Mouse (Mus musculus) left cerebral cortex, postnatal 25 days (tissue): ENCODE results near the gene Gm49388. TPM values are rescaled to one million over a fixed set of nuclear protein-coding genes. Genes with fewer than 3 reads are reported as not detected.

ENCODE experiments used
- DNase-seq, 2 experiments: peaks; one replicate each; pipeline ENCODE4 v3.0.0; 2022; ENCODE audit warnings: low spot score in 2 of 2, mixed read lengths in 1 of 2
- intact Hi-C: fragments of 180-260 bp; cut with DNase I; formaldehyde crosslinking; loops from one replicate; pipeline ENCODE4 v1.15.1; 2025
- total RNA-seq, 2 experiments: library from RNA; stranded (reverse); gene quantifications; 2 replicates each; pipeline ENCODE4 v1.2.3; 2021

Gene Gm49388
- total RNA-seq, result 1 to 10 TPM; 3.5 to 4.5 TPM

DNA sequence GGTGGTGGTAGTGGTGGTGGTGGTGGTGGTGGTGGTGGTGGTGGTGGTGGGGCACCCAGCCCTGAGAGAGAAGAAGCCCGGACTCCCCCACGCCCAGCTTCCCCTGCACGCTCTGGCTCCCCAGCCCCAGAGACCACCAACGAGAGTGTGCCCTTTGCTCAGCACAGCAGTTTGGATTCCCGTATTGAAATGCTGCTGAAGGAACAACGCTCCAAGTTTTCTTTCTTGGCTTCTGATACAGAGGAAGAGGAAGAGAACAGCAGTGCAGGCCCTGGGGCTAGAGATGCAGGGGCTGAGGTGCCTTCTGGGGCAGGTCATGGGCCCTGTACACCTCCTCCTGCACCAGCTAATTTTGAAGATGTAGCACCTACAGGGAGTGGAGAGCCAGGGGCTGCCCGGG, at the start of gene Gm49388:
Gm49388 (plus strand) TSS at position 301 of the 400 bp plus-strand sequence.
- no peak for DNase-seq
- intact Hi-C loops, result no loop called here

DNA sequence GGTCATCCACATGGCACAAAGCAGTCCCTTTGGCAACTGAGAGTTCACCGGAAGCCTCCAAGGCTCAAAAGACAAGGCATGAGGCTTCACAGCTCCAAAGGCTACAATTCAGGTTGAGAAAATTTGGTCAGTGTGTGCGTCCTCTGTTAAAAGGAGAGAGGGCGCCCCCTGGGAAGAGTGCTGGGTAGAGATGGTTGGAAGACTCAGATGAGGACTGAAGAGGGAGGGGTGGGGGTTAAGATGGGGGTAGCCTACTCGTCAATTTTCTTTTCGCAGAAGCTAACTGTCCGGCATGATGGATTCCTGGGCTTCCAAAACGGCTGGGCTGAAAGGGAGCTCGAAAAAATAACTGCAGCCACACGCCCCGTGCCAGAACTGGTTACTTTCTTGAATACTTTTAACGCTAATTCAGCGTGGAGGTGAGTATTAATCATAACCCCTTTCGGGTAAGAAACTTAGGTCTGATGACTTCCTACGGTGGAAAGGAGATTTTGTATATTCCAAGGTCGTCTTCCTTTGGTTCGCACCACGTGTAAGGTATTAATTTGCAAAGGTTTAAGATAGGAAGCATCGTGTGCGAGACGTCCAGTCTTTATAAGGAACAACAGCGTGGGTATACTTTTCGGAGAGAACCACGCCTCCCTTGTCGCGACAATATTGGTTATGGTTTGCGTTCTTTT, 40.9 kb upstream of the Gm49388 start, which contains the start of gene Fbxl19:
Fbxl19 (plus strand) TSS at position 178 of the 680 bp plus-strand sequence.
- intact Hi-C loops, result loop anchor here (1.0 kb wide), 2 partner anchors 35 to 69 kb away; no protein-coding TSS in a partner anchor
- peak; percentile 72 to 77 for DNase-seq

DNA sequence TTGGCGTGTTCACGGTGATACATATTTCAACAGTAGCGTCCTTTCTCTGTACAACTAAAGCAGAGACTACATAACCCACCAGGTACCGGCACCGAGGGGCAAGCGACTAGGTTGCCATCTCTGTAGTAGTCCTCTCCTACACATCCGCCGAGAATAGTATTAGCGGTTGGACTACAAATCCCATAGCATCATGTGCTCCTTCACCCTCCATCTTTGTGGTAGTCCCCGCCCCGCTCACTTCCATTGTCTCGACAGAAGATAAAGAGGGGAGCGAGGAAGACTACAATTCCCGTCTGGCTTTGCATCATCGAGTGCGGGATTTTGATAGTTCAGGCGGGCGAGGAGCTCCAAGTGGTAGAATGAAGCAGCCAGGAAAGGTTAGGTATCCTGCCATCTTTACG, 40.2 kb upstream of the Gm49388 start:
- DNase-seq, result peak; percentile 95 to 99
- intact Hi-C loops, result loop anchor here (1.0 kb wide), 2 partner anchors 36 to 70 kb away; no protein-coding TSS in a partner anchor

GRCm38 (mm10) chr7:127745652-127746493, 39.5 kb upstream of the Gm49388 start:
- intact Hi-C loops, result loop anchor here (1.0 kb wide), 2 partner anchors 37 to 71 kb away; no protein-coding TSS in a partner anchor
- peak; percentile 96 to 100 for DNase-seq

DNA sequence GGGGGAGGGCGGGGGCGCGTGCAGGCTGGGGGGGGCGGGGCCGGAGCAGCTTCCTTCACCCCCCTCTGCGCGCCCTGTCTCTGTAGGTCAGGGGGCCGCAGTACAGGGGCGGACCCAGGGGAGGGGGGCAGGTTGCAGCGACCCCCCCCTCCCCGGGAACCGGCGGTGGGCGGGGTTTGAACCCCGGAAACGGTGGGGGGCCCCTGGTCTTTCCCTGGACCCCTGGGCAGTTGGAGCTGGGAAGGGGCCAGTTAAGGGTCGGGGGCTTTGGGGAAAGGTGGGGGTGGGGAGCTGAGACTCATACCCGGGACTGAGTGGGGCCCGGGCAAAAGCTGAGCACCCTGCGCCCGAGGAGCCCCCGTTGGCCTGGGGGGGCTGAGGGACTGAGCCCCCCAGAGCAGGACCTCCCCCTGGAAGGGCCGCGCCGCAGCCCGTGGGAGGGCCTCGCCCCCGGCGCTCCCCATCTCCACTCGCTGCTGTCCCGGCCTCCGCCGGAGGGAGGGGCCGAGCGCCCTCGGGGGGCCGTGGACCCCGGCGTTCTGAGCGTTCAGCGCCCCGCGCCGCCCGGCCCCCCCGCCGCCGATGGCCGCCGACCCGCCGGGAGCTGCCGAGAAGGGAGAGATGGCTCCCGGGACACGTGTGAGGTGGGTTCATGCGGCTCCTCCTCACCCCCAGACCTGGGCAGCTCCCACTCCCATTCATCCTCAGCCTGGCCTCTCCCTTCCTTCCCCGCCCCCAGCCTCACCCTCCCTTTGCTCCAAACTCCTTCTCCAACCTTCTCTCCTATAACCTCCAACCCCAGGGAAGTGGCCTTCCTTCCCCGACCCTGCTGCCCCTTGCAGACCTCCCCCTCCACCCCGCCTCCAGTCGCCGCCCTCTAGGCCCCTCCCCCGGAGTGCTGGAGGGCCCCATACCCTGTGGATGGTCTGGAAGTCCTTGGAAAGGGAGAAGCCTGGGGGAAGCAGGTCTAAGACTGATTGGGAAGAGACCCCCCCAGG, 38.6 kb upstream of the Gm49388 start:
- DNase-seq, result no peak
- intact Hi-C loops, result no loop called here

DNA sequence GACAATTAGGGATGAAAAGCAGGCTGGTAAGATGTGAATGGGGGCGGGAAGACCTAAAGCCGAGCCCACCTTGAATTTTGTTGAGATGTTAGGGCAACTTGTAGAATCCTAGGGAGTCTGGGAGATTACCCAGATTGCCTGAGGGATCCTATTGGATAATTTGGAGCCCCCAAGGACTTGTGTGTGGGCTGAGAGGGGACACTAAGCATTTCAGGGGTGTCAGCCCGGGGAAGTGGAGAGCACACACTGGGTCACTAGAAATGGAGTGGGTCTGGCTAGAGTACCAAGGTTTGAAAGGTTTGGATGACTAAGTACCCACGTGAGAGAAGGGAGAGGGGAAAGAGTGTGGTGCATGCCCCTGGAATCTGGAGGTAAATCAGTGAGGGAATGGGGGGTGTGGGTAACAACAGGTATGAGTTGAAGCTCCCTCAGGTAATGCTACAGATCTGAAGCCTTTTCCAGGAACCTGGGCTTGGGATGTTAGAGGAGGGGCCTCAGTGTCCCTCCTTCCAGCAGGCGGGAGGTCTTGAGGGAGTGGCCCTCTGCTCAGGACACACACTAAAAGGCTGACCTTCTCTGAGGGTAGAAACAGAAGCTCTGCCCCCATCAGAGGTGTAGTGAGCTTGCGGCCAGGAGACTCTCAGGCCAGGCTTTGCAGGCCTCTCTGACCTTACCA, 37.7 kb upstream of the Gm49388 start:
- no peak for DNase-seq
- intact Hi-C loops, result no loop called here

- intact Hi-C loops, result no loop called here
- no peak for DNase-seq
Measured at GRCm38 (mm10) chr7:127748235-127748560, 37.2 kb upstream of the Gm49388 start.

GRCm38 (mm10) chr7:127750131-127751127, 35.0 kb upstream of the Gm49388 start:
- intact Hi-C loops, result no loop called here
- DNase-seq, result peak; percentile 63 to 86

DNA sequence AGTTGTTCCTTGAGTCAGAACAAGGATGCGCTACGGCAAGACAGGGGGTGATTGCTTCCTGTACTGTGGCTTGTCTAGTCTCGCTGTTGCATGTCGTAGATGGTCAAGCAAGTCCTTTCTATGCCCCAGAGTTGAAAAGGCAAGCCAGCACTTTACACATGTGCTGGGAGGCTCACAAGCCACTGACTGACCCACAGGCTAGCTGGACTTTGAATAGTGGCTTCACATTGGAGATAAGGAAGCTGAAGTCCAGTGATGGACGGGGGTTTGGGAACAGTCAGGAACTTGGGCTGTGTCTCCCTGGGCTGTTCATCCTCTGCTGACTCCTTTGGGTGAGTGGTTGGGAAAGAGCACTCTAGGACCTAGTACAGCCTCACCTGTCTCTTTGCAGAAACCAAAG, 33.8 kb upstream of the Gm49388 start:
- DNase-seq, result no peak
- intact Hi-C loops, result no loop called here

DNA sequence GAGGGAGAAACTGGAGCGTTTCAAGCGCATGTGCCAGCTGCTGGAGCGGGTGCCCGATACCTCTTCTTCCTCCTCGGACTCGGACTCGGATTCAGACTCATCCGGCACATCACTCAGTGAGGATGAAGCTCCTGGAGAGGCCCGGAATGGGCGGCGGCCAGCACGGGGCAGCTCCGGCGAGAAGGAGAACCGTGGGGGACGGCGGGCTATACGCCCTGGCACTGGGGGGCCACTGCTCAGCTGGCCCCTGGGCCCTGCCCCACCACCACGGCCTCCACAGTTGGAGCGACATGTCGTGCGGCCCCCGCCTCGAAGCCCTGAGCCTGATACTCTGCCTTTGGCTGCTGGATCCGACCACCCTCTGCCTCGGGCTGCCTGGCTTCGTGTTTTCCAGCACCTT, 33.3 kb upstream of the Gm49388 start:
- no peak for DNase-seq
- intact Hi-C loops, result no loop called here

GRCm38 (mm10) chr7:127753158-127753557, 32.2 kb upstream of the Gm49388 start:
- no peak for DNase-seq
- intact Hi-C loops, result no loop called here

DNA sequence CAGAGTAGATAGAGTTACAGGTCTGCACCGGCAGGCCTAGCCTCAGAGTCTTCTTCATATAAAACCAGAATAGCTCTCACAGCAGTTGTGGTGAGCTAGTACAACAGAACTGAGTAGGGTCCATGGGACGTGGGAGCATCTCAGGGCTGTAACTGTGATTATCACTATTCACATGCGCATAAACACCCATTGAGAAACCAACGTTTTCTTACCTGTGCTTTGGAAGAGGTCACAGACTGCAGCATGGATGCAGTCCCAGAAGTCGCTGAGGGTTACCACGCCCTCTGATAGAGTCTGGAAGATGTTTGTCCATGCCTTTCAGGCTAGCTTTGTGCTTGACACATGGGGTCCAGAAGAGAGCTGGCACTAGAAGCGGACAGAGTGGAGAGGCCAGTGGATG, 31.7 kb upstream of the Gm49388 start:
- no peak for DNase-seq
- intact Hi-C loops, result no loop called here

- intact Hi-C loops, result no loop called here
- DNase-seq, result no peak
Measured at GRCm38 (mm10) chr7:127759716-127760115, 25.7 kb upstream of the Gm49388 start.

- no peak for DNase-seq
- intact Hi-C loops, result no loop called here
Measured at GRCm38 (mm10) chr7:127760478-127760877, 24.9 kb upstream of the Gm49388 start.

GRCm38 (mm10) chr7:127761026-127761425, 24.4 kb upstream of the Gm49388 start:
- peak; percentile 47 to 63 for DNase-seq
- intact Hi-C loops, result no loop called here

- intact Hi-C loops, result no loop called here
Measured at GRCm38 (mm10) chr7:127763642-127764041, 21.8 kb upstream of the Gm49388 start.

DNA sequence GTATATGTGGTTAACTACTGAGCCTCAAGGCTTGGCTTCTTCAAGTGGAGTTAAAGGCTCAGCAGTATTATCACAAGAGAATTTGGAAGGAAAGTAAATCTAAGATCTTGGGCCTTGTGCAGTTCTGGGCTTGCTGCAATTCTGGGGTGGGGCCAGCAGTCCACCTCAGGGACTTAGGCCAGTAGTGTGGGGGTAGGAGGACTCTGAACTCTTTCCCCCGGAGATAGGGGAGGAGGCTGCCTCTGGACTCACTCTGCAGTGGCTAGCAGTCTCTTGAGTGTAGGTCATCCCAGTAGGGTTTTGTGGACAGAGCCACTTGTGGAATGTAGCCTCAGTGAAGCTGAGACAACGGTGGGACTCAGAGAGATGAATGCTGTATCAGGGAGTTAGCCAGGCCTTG, 19.7 kb upstream of the Gm49388 start:
- intact Hi-C loops, result no loop called here
- no peak for DNase-seq

More at GRCm38 (mm10) chr7:127763642-127764041, 21.8 kb upstream of the Gm49388 start:
- DNase-seq, result no peak
